Mouse (Mus musculus) olfactory bulb, adult 2 months (tissue): ENCODE results near the gene Ptpn20.

Experiments used
- CTCF ChIP-seq: fragments of 200-500 bp; IDR thresholded peaks from 2 replicates; pipeline ENCODE4 v1.5.1; 2012; ENCODE audit warnings: low read depth, mild to moderate bottlenecking, low read length, moderate library complexity; ENCODE audit not compliant: insufficient read depth
- POLR2A ChIP-seq: fragments of 200-500 bp; IDR thresholded peaks from 2 replicates; pipeline ENCODE4 v1.6.1; 2012; ENCODE audit warnings: mild to moderate bottlenecking, low read depth, low read length, moderate library complexity; ENCODE audit not compliant: insufficient read depth

GRCm38 (mm10) chr14:33579771-33580484 lies 9.1 kb upstream of the Ptpn20 start:
- TF ChIP-seq POLR2A: no peak
- TF ChIP-seq CTCF: no peak
